Mouse (Mus musculus) stomach, postnatal 0 days (tissue): ENCODE results near the gene Nxpe3.

ENCODE experiments used
- CTCF ChIP-seq: IDR thresholded peaks from 2 replicates; pipeline ENCODE4 v1.5.1; 2016; ENCODE audit warnings: antibody characterized with exemption, low read depth, mild to moderate bottlenecking, moderate library complexity
- EP300 ChIP-seq: optimal IDR thresholded peaks from 2 replicates; pipeline ENCODE3; 2016; ENCODE audit warnings: antibody characterized with exemption

DNA sequence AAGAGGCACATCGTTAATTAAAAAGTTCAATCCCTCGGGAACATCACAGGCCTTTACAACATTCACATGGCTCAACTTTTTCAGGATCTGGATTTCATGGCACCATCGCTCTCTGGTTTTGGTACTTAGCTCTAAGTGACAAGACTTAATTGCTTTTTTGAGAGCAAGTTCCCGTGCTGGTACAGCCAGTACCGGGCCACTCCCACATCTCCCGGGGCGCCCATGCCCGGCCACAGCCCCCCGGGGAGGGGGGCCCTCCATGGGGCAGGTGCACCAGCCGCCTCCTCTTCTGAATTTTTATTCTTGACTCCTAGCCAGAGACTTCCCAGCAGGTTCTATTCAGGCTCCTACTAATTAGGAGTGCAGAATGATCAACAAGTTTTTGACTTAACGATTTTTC, 10.8 kb downstream of the Nxpe3 start:
- TF ChIP-seq CTCF (no peak), EP300 (no peak)
